Mouse (Mus musculus): ENCODE measurements around the gene Lrrc20. TPM values are rescaled to one million over a fixed set of nuclear protein-coding genes. Genes with fewer than 3 reads are reported as not detected.
"Not testable (repeated sequence)": the region's sequence is repeated elsewhere in the genome, so short reads cannot be mapped to it uniquely, and the experiment has no call there.

Gene Lrrc20
- total and polyA plus RNA-seq, 3 experiments: 4.2 to 11.1 (median 7.7) TPM

GRCm38 (mm10) chr10:61608233-61608632 is 132.6 kb downstream of the Lrrc20 start:
- ATAC-seq (ENCODE audit: extremely low read depth, insufficient number of reproducible peaks, low FRiP score, poor library complexity, severe bottlenecking): no peak
- no peaks in the 10 kb centered on the region for H3K9me3 ChIP-seq (replicated peaks)

GRCm38 (mm10) chr10:61610650-61611235 is 135.1 kb downstream of the Lrrc20 start:
- H3K36me3 ChIP-seq (replicated peaks): no peaks in the 10 kb centered on the region
- TF ChIP-seq CTCF (IDR thresholded peaks at IDR 0.05; ENCODE audit: low read depth, low read length): no peak
- no peak for TF ChIP-seq GATA1 (IDR thresholded peaks at IDR 0.05; ENCODE audit: borderline replicate concordance, low read length)
- no peak for TF ChIP-seq POLR2AphosphoS5 (IDR thresholded peaks at IDR 0.05; ENCODE audit: insufficient replicate concordance, low read depth, low read length)
- TF ChIP-seq GATA2 (IDR thresholded peaks at IDR 0.05; ENCODE audit: borderline replicate concordance, low read depth, low read length): no peak
- no peak for TF ChIP-seq TAL1 (conservative IDR thresholded peaks at IDR 0.05; ENCODE audit: low read depth, low read length)
- no peaks in the 10 kb centered on the region for H3K9me3 ChIP-seq (replicated peaks)
- DNase-seq (ENCODE audit: low spot score) (no peak), ATAC-seq (ENCODE audit: extremely low read depth, insufficient number of reproducible peaks, low FRiP score, poor library complexity, severe bottlenecking) (no peak)
- H3K27me3 ChIP-seq (ENCODE audit: insufficient read depth, low read length): 0 out of 2 replicates have a peak, but pooled peaks cover 3% of the 10 kb centered on the region
- no peaks in the 10 kb centered on the region for H3K4me1 ChIP-seq (ENCODE audit: insufficient read depth, low read depth, low read length)
- no peak overlapping the region for H3K4me3 ChIP-seq (ENCODE audit: low read depth, low read length)

More at GRCm38 (mm10) chr10:61608233-61608632, 132.6 kb downstream of the Lrrc20 start:
- DNase-seq (ENCODE audit: low spot score): no peak
- TF ChIP-seq POLR2AphosphoS5 (IDR thresholded peaks at IDR 0.05; ENCODE audit: insufficient replicate concordance, low read depth, low read length) (no peak), GATA1 (IDR thresholded peaks at IDR 0.05; ENCODE audit: borderline replicate concordance, low read length) (no peak), TAL1 (conservative IDR thresholded peaks at IDR 0.05; ENCODE audit: low read depth, low read length) (no peak), GATA2 (IDR thresholded peaks at IDR 0.05; ENCODE audit: borderline replicate concordance, low read depth, low read length) (no peak), CTCF (IDR thresholded peaks at IDR 0.05; ENCODE audit: low read depth, low read length) (no peak)
- no peaks in the 10 kb centered on the region for H3K4me1 ChIP-seq (ENCODE audit: insufficient read depth, low read depth, low read length)
- peaks cover 10% of the 10 kb centered on the region; the same call in 1 of the 2 replicates for H3K27me3 ChIP-seq (ENCODE audit: insufficient read depth, low read length)
- no peak overlapping the region for H3K4me3 ChIP-seq (ENCODE audit: low read depth, low read length)
- no peaks in the 10 kb centered on the region for H3K36me3 ChIP-seq (replicated peaks)

- no peaks in the 10 kb centered on the region for H3K9me3 ChIP-seq (replicated peaks)
- H3K4me1 ChIP-seq (ENCODE audit: insufficient read depth, low read depth, low read length): no peaks in the 10 kb centered on the region
- ATAC-seq (ENCODE audit: extremely low read depth, insufficient number of reproducible peaks, low FRiP score, poor library complexity, severe bottlenecking): no peak
- TF ChIP-seq CTCF (IDR thresholded peaks at IDR 0.05; ENCODE audit: low read depth, low read length) (no peak), POLR2AphosphoS5 (IDR thresholded peaks at IDR 0.05; ENCODE audit: insufficient replicate concordance, low read depth, low read length) (no peak), TAL1 (conservative IDR thresholded peaks at IDR 0.05; ENCODE audit: low read depth, low read length) (no peak), GATA2 (IDR thresholded peaks at IDR 0.05; ENCODE audit: borderline replicate concordance, low read depth, low read length) (no peak), GATA1 (IDR thresholded peaks at IDR 0.05; ENCODE audit: borderline replicate concordance, low read length) (no peak)
- no peak overlapping the region for H3K4me3 ChIP-seq (ENCODE audit: low read depth, low read length)
- DNase-seq (ENCODE audit: low spot score): no peak
- 0 out of 2 replicates have a peak, but pooled peaks cover 3% of the 10 kb centered on the region for H3K27me3 ChIP-seq (ENCODE audit: insufficient read depth, low read length)
- no peaks in the 10 kb centered on the region for H3K36me3 ChIP-seq (replicated peaks)
These were observed 138.7 kb downstream of the Lrrc20 start for GRCm38 (mm10) chr10:61614311-61614710.

GRCm38 (mm10) chr10:61618528-61618927 is 142.9 kb downstream of the Lrrc20 start:
- H3K9me3 ChIP-seq (replicated peaks): no peaks in the 10 kb centered on the region
- TF ChIP-seq GATA2 (IDR thresholded peaks at IDR 0.05; ENCODE audit: borderline replicate concordance, low read depth, low read length) (no peak), CTCF (IDR thresholded peaks at IDR 0.05; ENCODE audit: low read depth, low read length) (no peak), GATA1 (IDR thresholded peaks at IDR 0.05; ENCODE audit: borderline replicate concordance, low read length) (no peak), TAL1 (conservative IDR thresholded peaks at IDR 0.05; ENCODE audit: low read depth, low read length) (no peak), POLR2AphosphoS5 (IDR thresholded peaks at IDR 0.05; ENCODE audit: insufficient replicate concordance, low read depth, low read length) (no peak)
- no peaks in the 10 kb centered on the region for H3K4me1 ChIP-seq (ENCODE audit: insufficient read depth, low read depth, low read length)
- H3K4me3 ChIP-seq (ENCODE audit: low read depth, low read length): no peak overlapping the region
- no peaks in the 10 kb centered on the region for H3K36me3 ChIP-seq (replicated peaks)
- DNase-seq (ENCODE audit: low spot score): no peak
- no peak for ATAC-seq (ENCODE audit: extremely low read depth, insufficient number of reproducible peaks, low FRiP score, poor library complexity, severe bottlenecking)
- no peaks in the 10 kb centered on the region for H3K27me3 ChIP-seq (ENCODE audit: insufficient read depth, low read length)

- TF ChIP-seq GATA1 (IDR thresholded peaks at IDR 0.05; ENCODE audit: borderline replicate concordance, low read length) (no peak), POLR2AphosphoS5 (IDR thresholded peaks at IDR 0.05; ENCODE audit: insufficient replicate concordance, low read depth, low read length) (no peak), CTCF (IDR thresholded peaks at IDR 0.05; ENCODE audit: low read depth, low read length) (no peak), GATA2 (IDR thresholded peaks at IDR 0.05; ENCODE audit: borderline replicate concordance, low read depth, low read length) (no peak), TAL1 (conservative IDR thresholded peaks at IDR 0.05; ENCODE audit: low read depth, low read length) (no peak)
- no peak for DNase-seq (ENCODE audit: low spot score)
- H3K36me3 ChIP-seq (replicated peaks): no peaks in the 10 kb centered on the region
These were observed 146.1 kb downstream of the Lrrc20 start for GRCm38 (mm10) chr10:61621681-61622080.

GRCm38 (mm10) chr10:61623874-61624273 is 148.3 kb downstream of the Lrrc20 start:
- ATAC-seq (ENCODE audit: extremely low read depth, insufficient number of reproducible peaks, low FRiP score, poor library complexity, severe bottlenecking); H3K27me3 ChIP-seq (ENCODE audit: insufficient read depth, low read length); H3K4me3 ChIP-seq (ENCODE audit: low read depth, low read length): not testable (repeated sequence)

More at GRCm38 (mm10) chr10:61621681-61622080, 146.1 kb downstream of the Lrrc20 start:
- Histone ChIP-seq H3K4me3 (ENCODE audit: low read depth, low read length) (no peak overlapping the region), H3K4me1 (ENCODE audit: insufficient read depth, low read depth, low read length) (no peaks in the 10 kb centered on the region), H3K27me3 (ENCODE audit: insufficient read depth, low read length) (no peaks in the 10 kb centered on the region), H3K9me3 (replicated peaks) (no peaks in the 10 kb centered on the region)
- ATAC-seq (ENCODE audit: extremely low read depth, insufficient number of reproducible peaks, low FRiP score, poor library complexity, severe bottlenecking): no peak

More at GRCm38 (mm10) chr10:61623874-61624273, 148.3 kb downstream of the Lrrc20 start:
- H3K9me3 ChIP-seq (replicated peaks); H3K36me3 ChIP-seq (replicated peaks); DNase-seq (ENCODE audit: low spot score); H3K4me1 ChIP-seq (ENCODE audit: insufficient read depth, low read depth, low read length): not testable (repeated sequence)
